Mouse (Mus musculus) brown adipose tissue, adult 24 weeks (tissue): ENCODE results near the gene Zfp90. TPM values are rescaled to one million over a fixed set of nuclear protein-coding genes. Genes with fewer than 3 reads are reported as not detected.

ENCODE experiments used
- H3K27ac ChIP-seq: fragments of 200-500 bp; replicated peaks from 2 replicates; pipeline ENCODE4 v1.5.1; 2012; ENCODE audit warnings: low read depth, mild to moderate bottlenecking, low read length
- H3K4me1 ChIP-seq: fragments of 200-500 bp; 2 replicates; pipeline ENCODE4 v1.6.1; 2012; ENCODE audit warnings: low read length, mixed read lengths; ENCODE audit not compliant: control insufficient read depth, insufficient read depth, insufficient read length
- H3K4me3 ChIP-seq: fragments of 200-500 bp; 2 replicates; pipeline ENCODE4 v1.5.1; 2012; ENCODE audit warnings: low read depth, mild to moderate bottlenecking, low read length, moderate library complexity; ENCODE audit not compliant: insufficient read depth
- polyA plus RNA-seq: library from polyadenylated mRNA; stranded (reverse); fragments of >200 nt; gene quantifications from 2 replicates; pipeline ENCODE4 v1.2.4, GENCODE M21; 2012; ENCODE audit not compliant: missing spikeins, insufficient read depth, insufficient read length

The Zfp90 gene
- polyA plus RNA-seq, 1 experiment = 2.1 TPM

DNA sequence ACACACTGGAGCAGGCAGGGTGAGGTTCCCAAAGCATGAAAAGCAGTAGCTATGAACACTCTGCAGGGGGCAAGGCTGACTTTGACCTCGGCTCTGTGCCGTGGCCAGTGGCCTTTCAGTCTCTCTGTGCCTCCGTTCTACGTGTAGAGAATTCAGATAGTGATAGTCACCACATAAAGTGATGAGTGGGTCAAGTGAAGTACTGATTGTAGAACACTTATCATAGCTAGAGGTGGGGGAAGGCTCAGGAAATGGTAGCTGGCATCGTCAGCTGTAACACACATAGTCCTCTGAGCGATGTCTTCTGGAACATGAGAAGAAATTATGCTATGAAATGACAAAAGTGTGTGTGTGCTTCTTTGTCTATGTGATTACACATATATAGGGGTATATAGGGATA lies 48.7 kb downstream of the Zfp90 start:
- H3K27ac ChIP-seq = no peak overlapping the region
- no peak overlapping the region for H3K4me3 ChIP-seq
- no peaks in the 10 kb centered on the region for H3K4me1 ChIP-seq

DNA sequence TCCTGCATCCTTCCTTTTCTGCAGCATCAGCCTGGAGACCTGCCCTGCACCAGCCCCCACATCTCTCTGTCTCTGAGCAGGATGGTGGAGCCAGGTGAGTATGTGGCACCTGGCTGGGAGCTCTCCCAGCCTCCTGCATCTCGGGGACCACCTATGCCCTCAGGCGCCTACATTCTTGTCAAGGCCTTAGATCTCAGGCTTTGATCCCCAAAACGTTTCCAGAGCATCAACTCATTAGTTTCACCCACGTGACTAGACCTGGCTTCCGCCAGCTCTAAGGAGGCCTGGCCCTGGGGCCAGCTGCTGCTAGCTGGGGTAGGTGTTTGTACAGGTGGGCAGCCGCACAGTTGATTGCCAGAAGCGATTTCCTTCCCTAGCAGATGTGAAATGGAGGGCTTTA lies 54.4 kb downstream of the Zfp90 start:
- H3K4me3 ChIP-seq = no peak overlapping the region
- H3K4me1 ChIP-seq = no peaks in the 10 kb centered on the region
- no peak overlapping the region for H3K27ac ChIP-seq

DNA sequence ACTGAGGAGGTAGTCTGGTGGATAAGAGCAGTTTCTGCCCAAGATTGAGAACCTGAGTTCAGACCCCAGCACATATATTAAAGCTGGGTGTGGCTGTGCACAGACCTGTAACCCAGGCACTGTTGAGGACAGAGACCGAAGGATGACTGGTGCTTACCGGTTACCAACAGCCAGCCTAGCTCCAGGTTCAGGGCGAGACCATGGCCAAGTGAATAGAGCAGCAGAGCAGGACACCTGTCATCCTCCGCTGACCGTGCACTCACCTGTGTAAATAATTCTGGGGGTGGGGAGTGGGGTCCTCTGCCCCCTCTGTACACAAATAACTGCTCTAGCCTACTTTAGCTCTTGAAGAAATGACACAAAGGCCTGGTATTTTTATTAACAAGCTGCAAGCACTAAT lies 58.9 kb downstream of the Zfp90 start:
- Histone ChIP-seq H3K27ac (no peak overlapping the region), H3K4me1 (no peaks in the 10 kb centered on the region)

More for the DNA sequence above, 58.9 kb downstream of the Zfp90 start:
- no peak overlapping the region for H3K4me3 ChIP-seq

Other genes starting within 250 kb of the Zfp90 start
- 24.6 and 40.2 TPM in 2 replicates for gene Slc7a6, start 246.5 kb upstream of the Zfp90 start, polyA plus RNA-seq
- 13.1 and 15.2 TPM in 2 replicates for gene Slc7a6os, start 204.4 kb upstream of the Zfp90 start, polyA plus RNA-seq
- gene Prmt7, start 204.4 kb upstream of the Zfp90 start, polyA plus RNA-seq = 8.0 and 16.7 TPM in 2 replicates
- gene Smpd3, start 77.3 kb upstream of the Zfp90 start, polyA plus RNA-seq = 0.95 and 1.0 TPM in 2 replicates
- not detected in 2 replicates for gene 6030452D12Rik, start 85.2 kb downstream of the Zfp90 start, polyA plus RNA-seq
- not detected in 2 replicates for gene Cdh3, start 95.6 kb downstream of the Zfp90 start, polyA plus RNA-seq
- 34.1 and 57.5 TPM in 2 replicates for gene Gm10073, start 158.1 kb downstream of the Zfp90 start, polyA plus RNA-seq
- not detected in 2 replicates for gene Cdh1, start 188.0 kb downstream of the Zfp90 start, polyA plus RNA-seq